Mouse (Mus musculus): ENCODE measurements around the gene Obox5. TPM values are rescaled to one million over a fixed set of nuclear protein-coding genes. Genes with fewer than 3 reads are reported as not detected.
"Not testable (repeated sequence)": the region's sequence is repeated elsewhere in the genome, so short reads cannot be mapped to it uniquely, and the experiment has no call there.

The Obox5 gene
- not detected in 2 replicates for total RNA-seq (2014; rRNA removed)
- polyA plus RNA-seq (2015; fragmentation: Nextera tagmentation; extraction: Ambion mirVana), result not detected in 2 replicates

DNA sequence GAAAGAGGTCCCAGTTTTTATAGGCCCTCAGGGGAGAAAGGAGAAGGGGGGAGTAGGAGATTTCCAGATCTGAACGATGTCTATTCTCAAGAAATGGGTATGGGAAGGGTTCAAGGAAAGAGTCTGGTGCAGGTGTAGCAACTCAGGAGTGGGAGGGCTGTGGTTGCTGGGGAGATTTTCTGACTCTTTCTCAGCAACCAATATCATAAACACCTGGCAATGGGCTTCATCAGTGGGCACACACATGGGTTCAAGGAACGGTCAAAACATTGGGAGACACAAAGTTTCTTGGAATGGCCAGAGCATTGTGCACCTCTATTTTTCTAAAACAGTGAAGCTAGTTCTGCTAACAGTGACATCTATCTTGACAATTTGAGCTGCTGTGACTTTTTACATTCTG is at the start of gene Obox5:
TSS of gene Obox5 (plus strand) at position 301 of the 400 bp plus-strand sequence.
- ATAC-seq (ENCODE audit: low FRiP score); H3K36me3 ChIP-seq (ENCODE audit: insufficient read depth, low read length): not testable (repeated sequence)

DNA sequence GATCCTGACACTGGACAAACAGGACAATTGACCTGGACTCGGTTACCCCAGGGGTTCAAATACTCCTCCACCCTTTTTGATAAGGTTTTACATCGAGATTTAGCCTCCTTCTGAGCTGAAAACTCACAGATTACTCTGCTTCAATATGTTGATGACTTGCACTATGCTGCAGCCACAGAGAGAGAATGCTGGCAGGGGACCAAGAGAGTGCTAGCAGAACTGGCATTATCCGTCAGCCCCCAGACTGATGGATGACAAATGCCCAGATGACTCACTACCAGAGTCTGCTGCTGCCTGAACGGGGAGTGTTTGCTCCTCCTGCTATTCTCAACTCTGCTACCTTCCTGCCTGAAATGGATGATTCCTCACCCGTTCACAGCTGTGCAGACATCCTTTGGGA is 635 bp upstream of the Obox5 start:
- not testable (repeated sequence) for H3K9ac ChIP-seq (replicated peaks; ENCODE audit: low read length, poor library complexity, severe bottlenecking); H3K27me3 ChIP-seq (ENCODE audit: insufficient read depth, low read length); H3K4me3 ChIP-seq (ENCODE audit: low read depth, low read length); H3K9me3 ChIP-seq (ENCODE audit: low read length); H3K4me1 ChIP-seq (ENCODE audit: insufficient read depth, low read length); H3K27ac ChIP-seq (ENCODE audit: low read depth, low read length); H3K4me2 ChIP-seq (ENCODE audit: low read depth, low read length, poor library complexity, severe bottlenecking); DNase-seq (ENCODE audit: low spot score); ATAC-seq (ENCODE audit: low FRiP score); H3K36me3 ChIP-seq (ENCODE audit: insufficient read depth, low read length)
- 69% methylated on average over 5 of the region's 5 CpGs for WGBS

More for the DNA sequence above, at the start of gene Obox5:
- H3K4me1 ChIP-seq (ENCODE audit: insufficient read depth, low read length); H3K9ac ChIP-seq (replicated peaks; ENCODE audit: low read length, poor library complexity, severe bottlenecking); H3K27ac ChIP-seq (ENCODE audit: low read depth, low read length); H3K4me2 ChIP-seq (ENCODE audit: low read depth, low read length, poor library complexity, severe bottlenecking); H3K27me3 ChIP-seq (ENCODE audit: insufficient read depth, low read length); H3K4me3 ChIP-seq (ENCODE audit: low read depth, low read length); H3K9me3 ChIP-seq (ENCODE audit: low read length); DNase-seq (ENCODE audit: low spot score): not testable (repeated sequence)
- 79% methylated on average over 2 of the region's 2 CpGs for WGBS

Other genes starting within 250 kb of the Obox5 start
- gene Obox3, start 110.2 kb upstream of the Obox5 start, total RNA-seq (2014; rRNA removed), result not detected in 2 replicates
- gene Obox3, start 110.2 kb upstream of the Obox5 start, polyA plus RNA-seq (2015; fragmentation: Nextera tagmentation; extraction: Ambion mirVana), result not detected in 2 replicates
- not detected in 2 replicates for gene Obox6, start 89.5 kb downstream of the Obox5 start, total RNA-seq (2014; rRNA removed)
- not detected in 2 replicates for gene Obox6, start 89.5 kb downstream of the Obox5 start, polyA plus RNA-seq (2015; fragmentation: Nextera tagmentation; extraction: Ambion mirVana)
- 0.24 TPM in 1 of 2 replicates, not detected in the other for gene Crx, start 129.8 kb downstream of the Obox5 start, total RNA-seq (2014; rRNA removed)
- 0.22 TPM in 1 of 2 replicates, not detected in the other for gene Crx, start 129.8 kb downstream of the Obox5 start, polyA plus RNA-seq (2015; fragmentation: Nextera tagmentation; extraction: Ambion mirVana)
- not detected in 2 replicates for gene Crxos, start 132.5 kb downstream of the Obox5 start, total RNA-seq (2014; rRNA removed)
- not detected in 2 replicates for gene Crxos, start 132.5 kb downstream of the Obox5 start, polyA plus RNA-seq (2015; fragmentation: Nextera tagmentation; extraction: Ambion mirVana)
- gene Selenow, start 172.3 kb downstream of the Obox5 start, total RNA-seq (2014; rRNA removed), result 718 and 730 TPM in 2 replicates
- gene Selenow, start 172.3 kb downstream of the Obox5 start, polyA plus RNA-seq (2015; fragmentation: Nextera tagmentation; extraction: Ambion mirVana), result 2,106 and 2,315 TPM in 2 replicates
- gene Nop53, start 195.9 kb downstream of the Obox5 start, total RNA-seq (2014; rRNA removed), result 82.8 and 104 TPM in 2 replicates
- gene Nop53, start 195.9 kb downstream of the Obox5 start, polyA plus RNA-seq (2015; fragmentation: Nextera tagmentation; extraction: Ambion mirVana), result 128 and 143 TPM in 2 replicates
- 5.6 and 5.9 TPM in 2 replicates for gene Ehd2, start 217.4 kb downstream of the Obox5 start, total RNA-seq (2014; rRNA removed)
- 3.9 and 4.3 TPM in 2 replicates for gene Ehd2, start 217.4 kb downstream of the Obox5 start, polyA plus RNA-seq (2015; fragmentation: Nextera tagmentation; extraction: Ambion mirVana)

All from midbrain, postnatal 0 days (tissue).